Mouse (Mus musculus): Measurements from ENCODE around the gene Tnfrsf25.

Gene Tnfrsf25

GRCm38 (mm10) chr4:152115921-152116612, at the start of gene Tnfrsf25:
Tnfrsf25 (plus strand) TSS chr4:152115934.
- DNase-seq (ENCODE audit: low read depth), result no peak

GRCm38 (mm10) chr4:152067280-152067679, 48.5 kb upstream of the Tnfrsf25 start:
- no peak for DNase-seq (ENCODE audit: low read depth)

GRCm38 (mm10) chr4:152068166-152068724, 47.5 kb upstream of the Tnfrsf25 start:
- DNase-seq (ENCODE audit: low read depth), result no peak

GRCm38 (mm10) chr4:152069245-152069644, 46.5 kb upstream of the Tnfrsf25 start:
- no peak for DNase-seq (ENCODE audit: low read depth)

- no peak for DNase-seq (ENCODE audit: low read depth)
Measured at GRCm38 (mm10) chr4:152070494-152071396, 45.0 kb upstream of the Tnfrsf25 start.

GRCm38 (mm10) chr4:152072121-152072601, 43.6 kb upstream of the Tnfrsf25 start, which contains the start of gene Plekhg5:
Plekhg5 (plus strand) TSS chr4:152072498.
- DNase-seq (ENCODE audit: low read depth), result no peak

GRCm38 (mm10) chr4:152072655-152073054, 43.1 kb upstream of the Tnfrsf25 start:
- no peak for DNase-seq (ENCODE audit: low read depth)

- DNase-seq (ENCODE audit: low read depth), result no peak
Measured at GRCm38 (mm10) chr4:152073715-152074114, 42.0 kb upstream of the Tnfrsf25 start.

- no peak for DNase-seq (ENCODE audit: low read depth)
Measured at GRCm38 (mm10) chr4:152074548-152074947, 41.2 kb upstream of the Tnfrsf25 start.

GRCm38 (mm10) chr4:152077191-152077590, 38.5 kb upstream of the Tnfrsf25 start:
- DNase-seq (ENCODE audit: low read depth), result no peak

GRCm38 (mm10) chr4:152078105-152078530, 37.6 kb upstream of the Tnfrsf25 start:
- no peak for DNase-seq (ENCODE audit: low read depth)

- no peak for DNase-seq (ENCODE audit: low read depth)
Measured at GRCm38 (mm10) chr4:152079261-152079660, 36.5 kb upstream of the Tnfrsf25 start.

- DNase-seq (ENCODE audit: low read depth), result no peak
Measured at GRCm38 (mm10) chr4:152079931-152080330, 35.8 kb upstream of the Tnfrsf25 start.

GRCm38 (mm10) chr4:152083611-152084220, 32.0 kb upstream of the Tnfrsf25 start:
- DNase-seq (ENCODE audit: low read depth), result no peak

GRCm38 (mm10) chr4:152084616-152085015, 31.1 kb upstream of the Tnfrsf25 start:
- DNase-seq (ENCODE audit: low read depth), result no peak

GRCm38 (mm10) chr4:152086505-152087210, 29.1 kb upstream of the Tnfrsf25 start:
- no peak for DNase-seq (ENCODE audit: low read depth)

GRCm38 (mm10) chr4:152087211-152088081, 28.3 kb upstream of the Tnfrsf25 start:
- no peak for DNase-seq (ENCODE audit: low read depth)

GRCm38 (mm10) chr4:152088133-152088532, 27.6 kb upstream of the Tnfrsf25 start:
- DNase-seq (ENCODE audit: low read depth), result no peak

- no peak for DNase-seq (ENCODE audit: low read depth)
Measured at GRCm38 (mm10) chr4:152088556-152089120, 27.1 kb upstream of the Tnfrsf25 start.

GRCm38 (mm10) chr4:152090191-152090590, 25.5 kb upstream of the Tnfrsf25 start:
- DNase-seq (ENCODE audit: low read depth), result no peak

Measured in c-Kit-positive CD71-positive TER-119-negative erythroid progenitor cells, embryonic 14.5 days (primary cell).